In genomic region chr5:65435363-65435805, GRCm38 (mm10) we compare ENCODE assay signal across 8 mouse cellular contexts. TPM values are rescaled to one million over a fixed set of nuclear protein-coding genes. Genes with fewer than 3 reads are reported as not detected.
DNase-seq lines count a peak whose midpoint lies in the region; ATAC-seq and TF ChIP-seq lines count a peak whose summit lies in the region.

No protein-coding gene starts in this region.

- H3K4me3 ChIP-seq in heart, embryonic 16.5 days (ENCODE audit: low read length) = peak overlapping the region; percentile 90
- H3K4me3 ChIP-seq in ES-E14 (ENCODE audit: insufficient read depth in 1 of 2, low read depth in 1 of 2, low read length in 2 of 2, poor library complexity in 1 of 2, severe bottlenecking in 1 of 2) = peak overlapping the region; percentile 73 to 81
- H3K4me3 ChIP-seq in forebrain, embryonic 12.5 days (replicated peaks) = peak overlapping the region; percentile 81
- H3K4me3 ChIP-seq in liver, embryonic 16.5 days (ENCODE audit: low read depth, low read length) = peak overlapping the region; percentile 84

- H3K4me1 ChIP-seq in heart, embryonic 16.5 days (ENCODE audit: control insufficient read depth, insufficient read depth, low read length) = peaks cover 14% of the 10 kb centered on the region
- H3K4me1 ChIP-seq in ES-E14 (ENCODE audit: control insufficient read depth in 2 of 2, insufficient read depth in 2 of 2, low read length in 2 of 2, poor library complexity in 1 of 2) = peaks cover 0 to 3% of the 10 kb centered on the region in 2 experiments; a peak in 1 of 4 replicates
- peaks cover 16% of the 10 kb centered on the region for H3K4me1 ChIP-seq in forebrain, embryonic 12.5 days
- peaks cover 10% of the 10 kb centered on the region for H3K4me1 ChIP-seq in liver, embryonic 16.5 days (ENCODE audit: control insufficient read depth, low read depth, low read length)

- WGBS in heart, embryonic 16.5 days = under 1% methylated on average over 44 of the region's 47 CpGs
- under 1% methylated on average over 46 of the region's 47 CpGs for WGBS in forebrain, embryonic 12.5 days
- under 1% methylated on average over 35 of the region's 47 CpGs for WGBS in liver, embryonic 16.5 days (ENCODE audit: insufficient replicate concordance)

- H3K4me2 ChIP-seq in heart, embryonic 16.5 days (ENCODE audit: low read depth, low read length) = peak overlapping the region; percentile 79
- H3K4me2 ChIP-seq in forebrain, embryonic 12.5 days = peak overlapping the region; percentile 75
- H3K4me2 ChIP-seq in liver, embryonic 16.5 days (ENCODE audit: low read depth, low read length) = peak overlapping the region; percentile 90

- H3K27me3 ChIP-seq in heart, embryonic 16.5 days (ENCODE audit: control insufficient read depth, insufficient read depth, low read length) = no peaks in the 10 kb centered on the region
- H3K27me3 ChIP-seq in forebrain, embryonic 12.5 days = no peaks in the 10 kb centered on the region
- no peaks in the 10 kb centered on the region for H3K27me3 ChIP-seq in liver, embryonic 16.5 days (ENCODE audit: control insufficient read depth, insufficient read depth, low read depth, low read length)

- peak overlapping the region; percentile 90 for H3K9ac ChIP-seq in heart, embryonic 16.5 days (ENCODE audit: low read length)
- peak overlapping the region; percentile 69 for H3K9ac ChIP-seq in ES-E14 (ENCODE audit: insufficient read depth, low read depth, low read length, poor library complexity, severe bottlenecking)
- H3K9ac ChIP-seq in forebrain, embryonic 12.5 days = peak overlapping the region; percentile 80
- peak overlapping the region; percentile 78 for H3K9ac ChIP-seq in liver, embryonic 16.5 days (ENCODE audit: low read depth, low read length)

- H3K27ac ChIP-seq in heart, embryonic 16.5 days (ENCODE audit: low read length) = peak overlapping the region; percentile 88
- no peak overlapping the region for H3K27ac ChIP-seq in ES-E14 (ENCODE audit: insufficient read depth, low read depth, low read length, poor library complexity, severe bottlenecking)
- H3K27ac ChIP-seq in forebrain, embryonic 12.5 days = peak overlapping the region; percentile 76
- H3K27ac ChIP-seq in liver, embryonic 16.5 days (ENCODE audit: low read length) = peak overlapping the region; percentile 61; the same call in 1 of the 2 replicates

- DNase-seq in heart, postnatal 25 days (ENCODE audit: low spot score) = no peak
- DNase-seq in ES-E14 (ENCODE audit: low read depth, low spot score) = no peak
- no peak for DNase-seq in urinary bladder, postnatal 36 days (ENCODE audit: low spot score in 2 of 2)
- DNase-seq in spleen, adult 12 weeks (ENCODE audit: low spot score) = no peak

- intact Hi-C loops in heart, postnatal 25 days (cut with DNase I) = loop anchor here (2.0 to 5.0 kb wide), 3 partner anchors 42 to 102 kb away; partner anchors contain the start of genes Gm43552, Smim14 and Ube2k

- in situ Hi-C loops in ES-E14 (cut with MboI; ENCODE audit: low sequenced_read_pairs in 2 of 2, unreplicated experiment in 2 of 2) = no loop called here

- no peaks in the 10 kb centered on the region for H3K36me3 ChIP-seq in heart, embryonic 16.5 days (ENCODE audit: control insufficient read depth, insufficient read depth)
- H3K36me3 ChIP-seq in ES-E14 (ENCODE audit: control insufficient read depth, insufficient read depth, low read length, poor library complexity, severe bottlenecking) = no peaks in the 10 kb centered on the region
- H3K36me3 ChIP-seq in forebrain, embryonic 12.5 days (replicated peaks) = no peaks in the 10 kb centered on the region
- no peaks in the 10 kb centered on the region for H3K36me3 ChIP-seq in liver, embryonic 16.5 days (ENCODE audit: control insufficient read depth, insufficient read depth)

- no peak for ATAC-seq in heart, embryonic 16.5 days (replicated peaks; ENCODE audit: extremely low read depth, insufficient read depth, low FRiP score)
- ATAC-seq in forebrain, embryonic 12.5 days (ENCODE audit: low FRiP score) = no peak
- ATAC-seq in liver, embryonic 16.5 days (ENCODE audit: low read depth) = no peak; the same call in 1 of the 2 replicates
- no peak; the same call in 1 of the 2 replicates for ATAC-seq in cerebellum, adult (ENCODE audit: insufficient number of reproducible peaks, low FRiP score, low TSS enrichment)

- no peaks in the 10 kb centered on the region for H3K9me3 ChIP-seq in heart, embryonic 16.5 days (replicated peaks; ENCODE audit: control insufficient read depth, low read length)
- no peaks in the 10 kb centered on the region for H3K9me3 ChIP-seq in ES-E14 (ENCODE audit: control insufficient read depth, insufficient read depth, low read depth, low read length)
- no peaks in the 10 kb centered on the region for H3K9me3 ChIP-seq in forebrain, embryonic 12.5 days
- no peaks in the 10 kb centered on the region for H3K9me3 ChIP-seq in liver, embryonic 16.5 days (replicated peaks; ENCODE audit: control insufficient read depth, low read length)

TF ChIP-seq in ES-E14, 5 proteins besides CTCF, POLR2A, EP300 and RAD21:
- TF ChIP-seq MAFK (IDR thresholded peaks at IDR 0.05; ENCODE audit: insufficient read depth, low read depth, low read length) = no peak
- no peak for TF ChIP-seq ZNF384 (IDR thresholded peaks at IDR 0.05; ENCODE audit: low read depth, low read length)
- no peak for TF ChIP-seq CHD2 (IDR thresholded peaks at IDR 0.05; ENCODE audit: low read depth, low read length)
- TF ChIP-seq HCFC1 (IDR thresholded peaks at IDR 0.05; ENCODE audit: borderline replicate concordance, insufficient read depth, low read length) = no peak

RNA-seq across cellular contexts. Expression of gene Ugdh, which starts 0.4 kb away (rescaled TPM):
- polyA plus RNA-seq in heart, embryonic 16.5 days (2015; fragmentation: Nextera tagmentation; extraction: Ambion mirVana) = 58.9 and 65.3 TPM in 2 replicates
- 10 to 100 TPM; 16.7 to 17.8 TPM for total RNA-seq in heart, postnatal 25 days (2021)
- 6.9 and 15.8 TPM in 2 replicates for total RNA-seq in ES-E14 (2012; rRNA removed)
- 78.7 and 85.9 TPM in 2 replicates for polyA plus RNA-seq in forebrain, embryonic 12.5 days (2016; fragmentation: Nextera tagmentation; extraction: Ambion mirVana)
- 26.8 and 31.8 TPM in 2 replicates for polyA plus RNA-seq in liver, embryonic 16.5 days (2015; fragmentation: Nextera tagmentation; extraction: Ambion mirVana)

RNA-seq across cellular contexts. Expression of gene Lias, which starts 44.1 kb away (rescaled TPM):
- 59.8 and 60.9 TPM in 2 replicates for polyA plus RNA-seq in heart, embryonic 16.5 days (2015; fragmentation: Nextera tagmentation; extraction: Ambion mirVana)
- 10 to 100 TPM; 50.8 to 52.3 TPM for total RNA-seq in heart, postnatal 25 days (2021)
- total RNA-seq in ES-E14 (2012; rRNA removed) = 38.8 and 52.8 TPM in 2 replicates
- polyA plus RNA-seq in forebrain, embryonic 12.5 days (2016; fragmentation: Nextera tagmentation; extraction: Ambion mirVana) = 61.4 and 66.6 TPM in 2 replicates
- polyA plus RNA-seq in liver, embryonic 16.5 days (2015; fragmentation: Nextera tagmentation; extraction: Ambion mirVana) = 28.2 and 35.1 TPM in 2 replicates

RNA-seq across cellular contexts. Expression of gene Rpl9, which starts 44.1 kb away (rescaled TPM):
- 586 and 596 TPM in 2 replicates for polyA plus RNA-seq in heart, embryonic 16.5 days (2015; fragmentation: Nextera tagmentation; extraction: Ambion mirVana)
- 100 to 1,000 TPM; 612 to 670 TPM for total RNA-seq in heart, postnatal 25 days (2021)
- total RNA-seq in ES-E14 (2012; rRNA removed) = 1,957 and 1,967 TPM in 2 replicates
- polyA plus RNA-seq in forebrain, embryonic 12.5 days (2016; fragmentation: Nextera tagmentation; extraction: Ambion mirVana) = 738 and 747 TPM in 2 replicates
- polyA plus RNA-seq in liver, embryonic 16.5 days (2015; fragmentation: Nextera tagmentation; extraction: Ambion mirVana) = 482 and 527 TPM in 2 replicates

RNA-seq across cellular contexts. Expression of gene Gm43552, which starts 57.2 kb away (rescaled TPM):
- 0.91 and 2.3 TPM in 2 replicates for polyA plus RNA-seq in heart, embryonic 16.5 days (2015; fragmentation: Nextera tagmentation; extraction: Ambion mirVana)
- not detected for total RNA-seq in heart, postnatal 25 days (2021)
- total RNA-seq in ES-E14 (2012; rRNA removed) = not detected in 2 replicates
- polyA plus RNA-seq in forebrain, embryonic 12.5 days (2016; fragmentation: Nextera tagmentation; extraction: Ambion mirVana) = not detected in 2 replicates
- polyA plus RNA-seq in liver, embryonic 16.5 days (2015; fragmentation: Nextera tagmentation; extraction: Ambion mirVana) = not detected in 2 replicates
